Mouse (Mus musculus) left cerebral cortex, postnatal 10 days (tissue): ENCODE measurements around the gene Krtap4-7. TPM values are rescaled to one million over a fixed set of nuclear protein-coding genes. Genes with fewer than 3 reads are reported as not detected.
"Not testable (repeated sequence)": the region's sequence is repeated elsewhere in the genome, so short reads cannot be mapped to it uniquely, and the experiment has no call there.

ENCODE experiments used
- DNase-seq, 2 experiments: peaks; one replicate each; pipeline ENCODE4 v3.0.0; 2021 to 2022; ENCODE audit warnings: low spot score in 2 of 2, mixed read lengths in 1 of 2; ENCODE audit errors: extremely low spot score in 1 of 2
- intact Hi-C: fragments of 180-260 bp; cut with DNase I; formaldehyde crosslinking; loops from one replicate; pipeline ENCODE4 v1.15.1; 2025
- total RNA-seq, 2 experiments: library from RNA; stranded (reverse); gene quantifications; 2 replicates each; pipeline ENCODE4 v1.2.3; 2021

Krtap4-7 gene
- not detected for total RNA-seq

- intact Hi-C loops, DNase-seq: not testable (repeated sequence)
These were observed at the start of gene Krtap4-7 for GRCm38 (mm10) chr11:99643635-99644139. TSS of gene Krtap4-7 (minus strand) at chr11:99644089.

- intact Hi-C loops, result loop anchor here (10.0 kb wide), 1 partner anchor 274 kb away; no protein-coding TSS in a partner anchor
- no peak for DNase-seq
These were observed 46.6 kb upstream of the Krtap4-7 start, which contains the start of gene Gm14190 for GRCm38 (mm10) chr11:99690463-99690862. TSS of gene Gm14190 (minus strand) at chr11:99690740.

- intact Hi-C loops, result loop anchor here (5.0 kb wide), 1 partner anchor 37 kb away; no protein-coding TSS in a partner anchor
These were observed 41.3 kb upstream of the Krtap4-7 start for GRCm38 (mm10) chr11:99685235-99685634.

GRCm38 (mm10) chr11:99683481-99683880 lies 39.6 kb upstream of the Krtap4-7 start:
- no peak for DNase-seq
- intact Hi-C loops, result no loop called here

More at GRCm38 (mm10) chr11:99685235-99685634, 41.3 kb upstream of the Krtap4-7 start:
- DNase-seq, result not testable (repeated sequence)

GRCm38 (mm10) chr11:99665860-99666259 lies 22.0 kb upstream of the Krtap4-7 start, which contains the start of gene Krtap4-6:
TSS of gene Krtap4-6 (minus strand) at chr11:99665960.
- intact Hi-C loops, result no loop called here
- DNase-seq, result no peak

- DNase-seq, result no peak
- intact Hi-C loops, result no loop called here
These were observed 18.9 kb upstream of the Krtap4-7 start for GRCm38 (mm10) chr11:99662802-99663201.

GRCm38 (mm10) chr11:99659256-99659655 lies 15.4 kb upstream of the Krtap4-7 start:
- DNase-seq, result no peak
- intact Hi-C loops, result no loop called here

GRCm38 (mm10) chr11:99658467-99659010 lies 14.7 kb upstream of the Krtap4-7 start, which contains the start of gene Gm11563:
TSS of gene Gm11563 (minus strand) at chr11:99658960.
- not testable (repeated sequence) for DNase-seq

GRCm38 (mm10) chr11:99657051-99657450 lies 13.2 kb upstream of the Krtap4-7 start:
- intact Hi-C loops, result no loop called here
- DNase-seq, result no peak

More at GRCm38 (mm10) chr11:99658467-99659010, 14.7 kb upstream of the Krtap4-7 start, which contains the start of gene Gm11563:
- intact Hi-C loops, result not testable (repeated sequence)

GRCm38 (mm10) chr11:99650136-99650535 lies 6.2 kb upstream of the Krtap4-7 start, which contains the start of gene Gm11555:
TSS of gene Gm11555 (minus strand) at chr11:99650236.
- no peak for DNase-seq
- intact Hi-C loops, result no loop called here

GRCm38 (mm10) chr11:99646444-99646843 lies 2.6 kb upstream of the Krtap4-7 start:
- DNase-seq, result no peak
- intact Hi-C loops, result no loop called here

- DNase-seq, result no peak
- intact Hi-C loops, result no loop called here
These were observed 462 bp upstream of the Krtap4-7 start for GRCm38 (mm10) chr11:99644351-99644750.

- intact Hi-C loops, result no loop called here
- DNase-seq, result no peak
These were observed 3.0 kb downstream of the Krtap4-7 start for GRCm38 (mm10) chr11:99640926-99641325.

GRCm38 (mm10) chr11:99637086-99637485 lies 6.8 kb downstream of the Krtap4-7 start:
- peak in 1 of 2 experiments; percentile 63 for DNase-seq
- intact Hi-C loops, result no loop called here

- intact Hi-C loops, result no loop called here
- DNase-seq, result no peak
These were observed 9.2 kb downstream of the Krtap4-7 start, which contains the start of gene Krtap4-2 for GRCm38 (mm10) chr11:99634653-99635134. TSS of gene Krtap4-2 (minus strand) at chr11:99635084.

- intact Hi-C loops, result no loop called here
- DNase-seq, result no peak
These were observed 10.6 kb downstream of the Krtap4-7 start for GRCm38 (mm10) chr11:99633293-99633692.

GRCm38 (mm10) chr11:99630890-99631289 lies 13.0 kb downstream of the Krtap4-7 start:
- intact Hi-C loops, result no loop called here
- DNase-seq, result no peak

GRCm38 (mm10) chr11:99628138-99628537 lies 15.8 kb downstream of the Krtap4-7 start, which contains the start of gene Krtap4-1:
TSS of gene Krtap4-1 (minus strand) at chr11:99628238.
- no peak for DNase-seq
- intact Hi-C loops, result no loop called here

- intact Hi-C loops, result no loop called here
- no peak for DNase-seq
These were observed 23.6 kb downstream of the Krtap4-7 start, which contains the start of gene Gm11562 for GRCm38 (mm10) chr11:99620335-99620734. TSS of gene Gm11562 (minus strand) at chr11:99620435.
